Mouse (Mus musculus) urinary bladder, postnatal 14 days (tissue): Measurements from ENCODE around the gene Eps8.
A peak's percentile ranks its signal among the peaks of the same experiment; 100 is the strongest.

Experiments used
- DNase-seq: peaks from one replicate; pipeline ENCODE4 v3.0.0; 2021; ENCODE audit warnings: low spot score

The Eps8 gene

DNA sequence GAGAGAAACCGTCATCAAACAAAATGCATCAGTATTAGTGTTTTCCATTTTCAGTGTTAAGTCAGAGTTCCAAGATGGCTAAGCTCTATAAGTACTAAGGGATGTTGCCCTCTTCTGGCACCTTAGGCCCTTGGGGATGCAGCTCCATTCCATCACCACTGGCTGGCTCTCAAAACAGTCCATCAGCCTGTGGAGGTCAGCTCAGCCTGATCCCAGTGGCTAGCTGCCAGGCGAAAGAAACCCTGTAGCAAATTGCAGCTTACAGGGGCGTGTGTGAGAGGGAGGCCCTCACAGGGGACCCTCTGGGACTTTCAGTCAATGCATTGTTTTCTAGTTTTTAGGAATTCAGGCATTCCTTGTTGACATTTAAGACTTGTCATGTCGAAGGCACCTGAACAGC, 40.8 kb downstream of the Eps8 start:
- peak; percentile 10 for DNase-seq

GRCm38 (mm10) chr6:137612071-137612547, 42.6 kb downstream of the Eps8 start:
- no peak for DNase-seq

DNA sequence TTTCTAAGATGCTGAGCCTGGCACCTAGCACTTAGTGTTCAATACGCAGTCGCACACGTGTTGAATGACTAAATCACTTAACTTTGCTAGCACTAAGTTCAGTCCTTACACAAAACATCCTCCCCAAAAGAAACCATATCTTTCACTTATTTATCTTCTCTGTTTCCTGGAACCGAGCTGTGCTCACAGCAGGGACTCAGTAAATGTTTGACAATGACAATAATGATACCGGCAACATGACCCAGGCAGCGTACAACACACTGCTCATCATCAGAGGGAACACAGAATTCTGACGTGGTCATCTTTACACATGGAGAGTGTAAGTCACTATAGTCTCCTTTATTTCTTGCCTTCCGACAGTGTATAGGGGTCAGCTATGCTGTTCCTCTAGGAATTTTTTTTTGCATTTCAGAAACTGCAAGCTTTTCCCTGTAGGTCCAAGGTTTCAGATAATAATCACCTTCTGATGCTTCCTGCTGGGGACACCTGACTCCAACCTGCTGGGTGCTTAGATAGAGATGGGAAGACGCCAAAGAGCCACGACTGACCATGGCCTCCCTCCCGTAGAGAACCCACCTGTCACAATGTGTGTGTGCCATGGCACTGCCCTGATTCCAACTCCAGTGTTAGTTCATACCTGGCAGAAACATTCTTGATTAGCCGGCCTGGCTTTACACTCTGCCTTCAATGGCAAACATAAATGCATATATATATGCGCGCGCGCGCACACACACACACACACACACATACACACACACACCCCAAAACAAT, 46.3 kb downstream of the Eps8 start:
- DNase-seq, result no peak

DNA sequence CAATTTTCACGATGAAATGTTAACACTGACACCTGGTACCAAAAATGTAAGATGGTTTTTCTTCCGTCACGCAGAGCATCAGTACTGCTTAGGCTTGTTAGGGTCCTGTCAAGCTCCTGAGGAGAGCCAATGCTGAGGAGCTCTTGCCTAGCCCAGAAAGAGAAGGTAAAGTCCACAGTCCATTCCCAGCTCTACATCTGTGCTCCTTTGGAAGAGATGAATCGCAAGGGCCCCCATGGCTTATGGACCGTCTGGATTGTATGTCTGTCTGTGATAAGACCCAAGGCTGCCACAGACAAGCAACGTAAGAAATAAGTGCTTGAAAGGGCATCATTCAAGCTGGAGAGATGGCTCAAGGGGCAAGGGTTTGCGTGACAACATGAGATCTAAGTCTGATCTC, 48.1 kb downstream of the Eps8 start:
- no peak for DNase-seq

- no peak for DNase-seq
Measured at GRCm38 (mm10) chr6:137604417-137605248, 50.0 kb downstream of the Eps8 start.

GRCm38 (mm10) chr6:137598306-137598705, 56.4 kb downstream of the Eps8 start:
- DNase-seq, result no peak

GRCm38 (mm10) chr6:137597442-137598058, 57.1 kb downstream of the Eps8 start:
- DNase-seq, result no peak

GRCm38 (mm10) chr6:137592582-137592981, 62.1 kb downstream of the Eps8 start:
- DNase-seq, result no peak

DNA sequence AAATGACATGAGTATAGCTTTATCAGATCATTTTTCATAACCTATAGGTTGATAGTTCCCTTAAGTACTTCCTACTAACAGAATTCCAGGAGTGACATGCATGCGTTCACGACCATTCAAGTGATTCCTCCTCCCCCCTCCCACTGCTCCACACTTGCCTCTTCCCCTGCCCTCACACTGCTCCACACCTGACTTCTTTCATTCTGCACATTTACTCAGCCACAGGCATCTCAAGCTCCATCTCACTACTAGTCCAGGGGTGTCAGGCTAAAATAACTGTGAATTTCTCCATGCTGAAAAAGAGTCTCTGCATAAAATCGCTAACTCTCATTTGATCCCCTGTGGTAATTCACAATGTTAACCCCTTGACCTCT, 65.4 kb downstream of the Eps8 start:
- no peak for DNase-seq

GRCm38 (mm10) chr6:137588481-137589244, 66.0 kb downstream of the Eps8 start:
- no peak for DNase-seq

- no peak for DNase-seq
Measured at GRCm38 (mm10) chr6:137587866-137588265, 66.8 kb downstream of the Eps8 start.

DNA sequence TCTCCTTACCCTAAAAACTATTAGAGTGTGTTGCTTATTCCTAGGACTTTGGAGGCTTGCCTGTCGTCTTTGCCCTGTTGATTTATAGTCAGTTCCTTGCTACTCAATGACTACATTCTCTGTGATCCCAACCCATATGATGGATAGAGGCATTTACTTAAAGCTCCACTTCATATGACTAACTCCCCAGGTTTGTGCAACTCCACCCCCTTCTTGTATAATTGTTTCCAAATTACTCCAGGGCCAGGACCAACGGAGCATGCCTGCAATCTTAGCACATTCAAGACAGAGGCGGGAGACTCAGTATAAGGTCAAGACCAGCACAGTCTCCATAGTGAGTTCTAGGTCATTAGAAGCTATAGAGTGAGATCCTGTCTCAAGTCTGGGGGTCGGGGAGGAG, 69.4 kb downstream of the Eps8 start:
- no peak for DNase-seq

- no peak for DNase-seq
Measured at GRCm38 (mm10) chr6:137583056-137583455, 71.6 kb downstream of the Eps8 start.

DNA sequence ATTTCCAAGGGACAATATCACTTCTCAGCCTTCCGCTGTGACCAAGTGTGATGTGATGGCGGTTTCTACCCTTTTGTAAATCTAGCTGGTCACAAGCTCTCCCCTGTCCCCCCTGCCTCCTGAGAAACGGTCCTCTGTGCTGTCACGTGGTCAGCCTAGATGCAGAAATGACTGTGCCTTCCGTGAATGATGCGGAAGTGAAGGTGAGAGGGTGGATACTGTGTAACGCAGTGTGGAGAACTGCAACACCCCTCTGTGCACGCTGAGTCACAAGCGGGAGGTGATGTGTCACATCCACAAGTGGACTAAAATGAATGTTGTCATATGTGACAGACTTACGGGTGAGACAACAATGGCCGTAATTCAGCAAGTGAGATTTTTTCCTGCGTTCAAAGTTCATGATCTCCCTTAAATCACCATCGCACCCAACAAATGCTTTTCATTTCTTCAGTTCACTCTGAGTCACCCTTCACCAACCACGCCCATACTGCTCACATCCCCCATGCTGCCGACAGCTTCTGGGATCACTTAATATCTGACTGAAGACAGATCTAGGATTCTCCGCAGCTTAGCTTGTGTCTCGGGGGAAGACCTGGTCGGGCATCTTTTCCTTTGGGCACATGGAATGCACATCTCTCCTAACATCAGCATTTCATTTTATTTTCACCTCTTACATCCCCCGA, 72.3 kb downstream of the Eps8 start:
- peak; percentile 50 for DNase-seq

- DNase-seq, result no peak
Measured at GRCm38 (mm10) chr6:137581331-137582010, 73.2 kb downstream of the Eps8 start.

- DNase-seq, result no peak
Measured at GRCm38 (mm10) chr6:137580503-137580902, 74.2 kb downstream of the Eps8 start.

- no peak for DNase-seq
Measured at GRCm38 (mm10) chr6:137576670-137577371, 77.9 kb downstream of the Eps8 start.

DNA sequence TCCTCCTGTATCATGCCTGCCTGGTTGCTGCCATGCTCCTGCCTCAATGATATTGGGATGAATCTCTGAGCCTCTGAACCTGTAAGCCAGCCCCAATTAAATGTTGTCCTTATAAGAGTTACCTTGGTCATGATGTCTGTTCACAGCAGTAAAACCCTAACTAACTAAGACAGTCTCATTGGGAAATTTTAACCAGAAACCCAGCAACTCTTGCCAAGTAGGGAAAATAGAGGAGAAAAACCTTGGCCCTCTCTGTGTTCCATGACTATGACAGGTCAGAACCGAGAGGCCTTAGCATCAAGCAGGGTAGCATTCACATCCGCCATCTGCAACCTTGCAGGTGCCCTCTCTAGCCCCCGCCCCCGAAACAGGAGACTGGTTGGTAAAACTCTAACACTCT, 78.6 kb downstream of the Eps8 start:
- no peak for DNase-seq

GRCm38 (mm10) chr6:137573897-137574296, 80.8 kb downstream of the Eps8 start:
- no peak for DNase-seq

DNA sequence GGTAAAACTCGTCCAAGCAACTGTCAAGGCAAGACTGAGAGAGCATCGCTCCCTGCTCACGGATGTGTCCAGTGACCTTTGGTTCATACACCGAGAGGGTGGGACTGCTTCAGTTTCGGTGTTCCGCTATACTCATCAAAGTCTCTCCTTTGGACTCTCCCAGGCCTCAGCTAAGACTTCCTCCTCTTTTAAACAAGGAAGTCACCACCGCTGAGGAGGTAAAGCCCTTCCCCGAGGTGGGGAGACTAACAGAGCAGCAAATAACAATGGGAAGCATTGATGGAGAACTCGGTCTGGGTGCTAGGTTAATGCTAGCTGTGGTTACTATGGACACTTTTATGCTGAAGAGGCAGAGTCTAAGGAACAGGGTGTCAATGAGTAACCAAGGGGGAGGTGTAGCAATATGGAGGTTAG, 84.0 kb downstream of the Eps8 start:
- DNase-seq, result no peak
